Mouse (Mus musculus): ENCODE data around the gene Fgd5.

Gene Fgd5

GRCm38 (mm10) chr6:92010895-92011294 is 32.2 kb downstream of the Fgd5 start:
- no peak for DNase-seq (ENCODE audit: low spot score)

GRCm38 (mm10) chr6:92012413-92012812 is 33.7 kb downstream of the Fgd5 start:
- no peak for DNase-seq (ENCODE audit: low spot score)

- DNase-seq (ENCODE audit: low spot score), result no peak
Observed at GRCm38 (mm10) chr6:92013035-92013434, 34.4 kb downstream of the Fgd5 start.

- DNase-seq (ENCODE audit: low spot score), result no peak
Observed at GRCm38 (mm10) chr6:92013620-92014019, 34.9 kb downstream of the Fgd5 start.

- no peak for DNase-seq (ENCODE audit: low spot score)
Observed at GRCm38 (mm10) chr6:92014936-92015335, 36.3 kb downstream of the Fgd5 start.

GRCm38 (mm10) chr6:92015848-92016247 is 37.2 kb downstream of the Fgd5 start:
- no peak for DNase-seq (ENCODE audit: low spot score)

GRCm38 (mm10) chr6:92016738-92017137 is 38.1 kb downstream of the Fgd5 start:
- DNase-seq (ENCODE audit: low spot score), result no peak

- no peak for DNase-seq (ENCODE audit: low spot score)
Observed at GRCm38 (mm10) chr6:92018421-92018820, 39.7 kb downstream of the Fgd5 start.

GRCm38 (mm10) chr6:92021061-92021460 is 42.4 kb downstream of the Fgd5 start:
- DNase-seq (ENCODE audit: low spot score), result no peak

- no peak for DNase-seq (ENCODE audit: low spot score)
Observed at GRCm38 (mm10) chr6:92021506-92021905, 42.8 kb downstream of the Fgd5 start.

- no peak for DNase-seq (ENCODE audit: low spot score)
Observed at GRCm38 (mm10) chr6:92025252-92025651, 46.6 kb downstream of the Fgd5 start.

GRCm38 (mm10) chr6:92027379-92027778 is 48.7 kb downstream of the Fgd5 start:
- no peak for DNase-seq (ENCODE audit: low spot score)

- no peak for DNase-seq (ENCODE audit: low spot score)
Observed at GRCm38 (mm10) chr6:92030646-92031045, 52.0 kb downstream of the Fgd5 start.

GRCm38 (mm10) chr6:92034713-92035112 is 56.0 kb downstream of the Fgd5 start:
- no peak for DNase-seq (ENCODE audit: low spot score)

GRCm38 (mm10) chr6:92036372-92036771 is 57.7 kb downstream of the Fgd5 start:
- DNase-seq (ENCODE audit: low spot score), result no peak

GRCm38 (mm10) chr6:92038158-92038557 is 59.5 kb downstream of the Fgd5 start:
- DNase-seq (ENCODE audit: low spot score), result no peak

GRCm38 (mm10) chr6:92041271-92041670 is 62.6 kb downstream of the Fgd5 start:
- no peak for DNase-seq (ENCODE audit: low spot score)

GRCm38 (mm10) chr6:92042055-92042454 is 63.4 kb downstream of the Fgd5 start:
- DNase-seq (ENCODE audit: low spot score), result no peak

- no peak for DNase-seq (ENCODE audit: low spot score)
Observed at GRCm38 (mm10) chr6:92042850-92043249, 64.2 kb downstream of the Fgd5 start.

GRCm38 (mm10) chr6:92057768-92058167 is 79.1 kb downstream of the Fgd5 start:
- no peak for DNase-seq (ENCODE audit: low spot score)

- no peak for DNase-seq (ENCODE audit: low spot score)
Observed at GRCm38 (mm10) chr6:92061725-92062124, 83.0 kb downstream of the Fgd5 start.

- no peak for DNase-seq (ENCODE audit: low spot score)
Observed at GRCm38 (mm10) chr6:92063452-92063851, 84.8 kb downstream of the Fgd5 start.

GRCm38 (mm10) chr6:92064101-92064500 is 85.4 kb downstream of the Fgd5 start:
- no peak for DNase-seq (ENCODE audit: low spot score)

- DNase-seq (ENCODE audit: low spot score), result no peak
Observed at GRCm38 (mm10) chr6:92065721-92066496, 87.2 kb downstream of the Fgd5 start.

Measured in left cerebral cortex, adult 11 months (tissue).